Mouse (Mus musculus) stomach, postnatal 0 days (tissue): ENCODE data around the gene Myo3b. TPM values are rescaled to one million over a fixed set of nuclear protein-coding genes. Genes with fewer than 3 reads are reported as not detected.

Experiments
- ATAC-seq: fragments of 200-750 bp; cut with Nextera tagmentation; 2 replicates; pipeline ENCODE4 v1.8.0; 2017; ENCODE audit not compliant: low FRiP score, low TSS enrichment
- DNase-seq: peaks from one replicate; pipeline ENCODE4 v3.0.0-alpha.2; 2016; ENCODE audit warnings: low spot score
- H3K27ac ChIP-seq: fragments of 300-500 bp; sonication (generic); replicated peaks from 2 replicates; pipeline ENCODE4 v1.5.1; 2014; ENCODE audit warnings: mild to moderate bottlenecking, control low read depth
- H3K27me3 ChIP-seq: fragments of 300-500 bp; sonication (generic); 2 replicates; pipeline ENCODE4 v1.6.1; 2014; ENCODE audit warnings: low read length; ENCODE audit not compliant: control insufficient read depth, insufficient read depth
- H3K36me3 ChIP-seq: fragments of 300-500 bp; sonication (generic); 2 replicates; pipeline ENCODE4 v1.6.1; 2014; ENCODE audit warnings: low read length, mixed read lengths; ENCODE audit not compliant: control insufficient read depth, insufficient read depth
- H3K4me1 ChIP-seq: fragments of 300-500 bp; sonication (generic); replicated peaks from 2 replicates; pipeline ENCODE4 v1.6.1; 2014; ENCODE audit warnings: antibody characterized with exemption; ENCODE audit not compliant: control insufficient read depth, insufficient read depth
- H3K4me2 ChIP-seq: fragments of 300-500 bp; sonication (generic); replicated peaks from 2 replicates; pipeline ENCODE4 v1.6.1; 2014; ENCODE audit warnings: low read depth, mild to moderate bottlenecking, control low read depth, moderate library complexity
- H3K4me3 ChIP-seq: fragments of 300-500 bp; sonication (generic); 2 replicates; pipeline ENCODE4 v1.5.1; 2014; ENCODE audit warnings: low read depth, low read length, control low read depth
- H3K9ac ChIP-seq: fragments of 300-500 bp; sonication (generic); 2 replicates; pipeline ENCODE4 v1.6.1; 2014; ENCODE audit warnings: mild to moderate bottlenecking, low read length, control low read depth, mixed read lengths
- H3K9me3 ChIP-seq: fragments of 300-500 bp; sonication (generic); 2 replicates; pipeline ENCODE4 v1.6.1; 2016; ENCODE audit warnings: low read length; ENCODE audit not compliant: control insufficient read depth
- CTCF ChIP-seq: IDR thresholded peaks from 2 replicates; pipeline ENCODE4 v1.5.1; 2016; ENCODE audit warnings: antibody characterized with exemption, low read depth, mild to moderate bottlenecking, moderate library complexity
- EP300 ChIP-seq: optimal IDR thresholded peaks from 2 replicates; pipeline ENCODE3; 2016; ENCODE audit warnings: antibody characterized with exemption
- WGBS: fragments of 180-500 bp; shearing (Covaris S2); extraction: QIAGEN DNeasy Blood & Tissue Kit; methylation state at CpG from one replicate; pipeline ENCODE4 v1.1.7; 2014; 5-methylcytosine and 5-hydroxymethylcytosine counted together
- polyA plus RNA-seq: library from polyadenylated mRNA; unstranded; fragments of >200 nt; fragmentation: Nextera tagmentation; extraction: Ambion mirVana; gene quantifications from 2 replicates; pipeline ENCODE4 v1.2.1, GENCODE M21; 2015

The Myo3b gene
- polyA plus RNA-seq, 1 experiment from 2014 or later, result 0.21 TPM

- no peak for ATAC-seq
- H3K9ac ChIP-seq, result no peak overlapping the region
- no peaks in the 10 kb centered on the region for H3K27me3 ChIP-seq
- no peaks in the 10 kb centered on the region for H3K36me3 ChIP-seq
- TF ChIP-seq EP300, result no peak
- no peak for TF ChIP-seq CTCF
- no peak overlapping the region for H3K27ac ChIP-seq
- DNase-seq, result peak; percentile 17
- 32% methylated on average over 13 of the region's 13 CpGs for WGBS
- H3K4me3 ChIP-seq, result no peak overlapping the region
- H3K9me3 ChIP-seq, result no peaks in the 10 kb centered on the region
- H3K4me1 ChIP-seq, result no peaks in the 10 kb centered on the region
- H3K4me2 ChIP-seq, result no peak overlapping the region
These were observed 373.4 kb downstream of the Myo3b start for GRCm38 (mm10) chr2:70412315-70412714.

DNA sequence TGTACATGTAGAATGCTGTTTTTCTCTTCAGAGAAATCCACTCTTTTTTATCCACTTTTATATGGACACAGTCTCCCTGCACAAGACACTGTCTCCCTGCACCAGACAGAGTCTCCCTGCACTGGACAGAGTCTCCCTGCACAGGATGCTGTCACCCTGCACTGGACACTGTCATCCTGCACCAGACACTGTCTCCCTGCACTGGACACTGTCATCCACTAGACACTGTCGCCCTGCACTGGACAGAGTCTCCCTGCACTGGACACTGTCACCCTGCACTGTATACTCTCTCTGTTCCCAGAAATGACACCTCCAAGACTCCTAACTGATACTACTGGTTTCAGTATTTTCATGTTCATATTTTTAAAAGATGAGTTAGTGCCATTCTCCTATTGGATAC is 375.5 kb downstream of the Myo3b start:
- 76% methylated on average over 1 of the region's 1 CpGs for WGBS
- ATAC-seq (no peak), DNase-seq (no peak)
- H3K27ac ChIP-seq, result no peak overlapping the region
- TF ChIP-seq EP300, result no peak
- no peak for TF ChIP-seq CTCF
- no peaks in the 10 kb centered on the region for H3K4me1 ChIP-seq
- no peaks in the 10 kb centered on the region for H3K27me3 ChIP-seq
- H3K9ac ChIP-seq, result no peak overlapping the region
- H3K4me2 ChIP-seq, result no peak overlapping the region
- no peak overlapping the region for H3K4me3 ChIP-seq
- no peaks in the 10 kb centered on the region for H3K36me3 ChIP-seq
- H3K9me3 ChIP-seq, result no peaks in the 10 kb centered on the region

GRCm38 (mm10) chr2:70415521-70415920 is 376.6 kb downstream of the Myo3b start:
- WGBS, result 86% methylated on average over 1 of the region's 1 CpGs
- no peak for DNase-seq
- Histone ChIP-seq H3K9ac (no peak overlapping the region), H3K27me3 (no peaks in the 10 kb centered on the region), H3K36me3 (no peaks in the 10 kb centered on the region), H3K4me2 (no peak overlapping the region), H3K4me3 (no peak overlapping the region), H3K4me1 (no peaks in the 10 kb centered on the region), H3K9me3 (no peaks in the 10 kb centered on the region), H3K27ac (no peak overlapping the region)
- ATAC-seq, result no peak
- TF ChIP-seq CTCF (no peak), EP300 (no peak)

DNA sequence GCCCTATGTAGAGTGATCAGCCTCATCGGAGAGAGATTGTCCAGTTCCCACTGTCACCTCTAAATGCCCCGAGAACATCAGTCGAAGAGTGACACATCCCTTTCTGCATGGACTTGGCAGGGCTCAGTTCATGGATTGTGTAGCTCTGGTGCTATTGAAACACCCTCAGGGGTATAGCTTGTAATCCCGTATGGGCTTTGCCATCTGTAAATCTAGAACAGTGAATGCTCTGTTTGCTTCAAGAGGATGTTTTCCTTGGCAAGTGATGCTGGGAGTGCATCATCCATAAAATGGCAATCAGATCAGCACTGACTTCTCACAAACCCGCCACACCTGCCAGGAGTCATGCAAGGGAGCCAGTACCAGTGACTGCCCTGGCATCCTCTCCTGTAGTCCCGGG is 380.4 kb downstream of the Myo3b start:
- H3K4me2 ChIP-seq, result no peak overlapping the region
- H3K9me3 ChIP-seq, result no peaks in the 10 kb centered on the region
- H3K36me3 ChIP-seq, result no peaks in the 10 kb centered on the region
- no peaks in the 10 kb centered on the region for H3K4me1 ChIP-seq
- no peak overlapping the region for H3K9ac ChIP-seq
- no peak for ATAC-seq
- 77% methylated on average over 6 of the region's 6 CpGs for WGBS
- no peak overlapping the region for H3K27ac ChIP-seq
- H3K4me3 ChIP-seq, result no peak overlapping the region
- no peak for DNase-seq
- H3K27me3 ChIP-seq, result no peaks in the 10 kb centered on the region
- TF ChIP-seq CTCF (no peak), EP300 (no peak)

- TF ChIP-seq CTCF (peak; percentile 52), EP300 (no peak)
- DNase-seq (peak; percentile 45), ATAC-seq (peak; percentile 85)
- Histone ChIP-seq H3K27me3 (no peaks in the 10 kb centered on the region), H3K4me1 (no peaks in the 10 kb centered on the region), H3K9me3 (no peaks in the 10 kb centered on the region), H3K4me2 (no peak overlapping the region), H3K27ac (no peak overlapping the region), H3K9ac (no peak overlapping the region), H3K4me3 (no peak overlapping the region), H3K36me3 (no peaks in the 10 kb centered on the region)
- WGBS, result 33% methylated on average over 13 of the region's 13 CpGs
These were observed 382.4 kb downstream of the Myo3b start for GRCm38 (mm10) chr2:70421144-70421874.

GRCm38 (mm10) chr2:70425611-70426010 is 386.7 kb downstream of the Myo3b start:
- TF ChIP-seq EP300, result no peak
- TF ChIP-seq CTCF, result no peak
- WGBS, result 33% methylated on average over 11 of the region's 11 CpGs
- DNase-seq (no peak), ATAC-seq (no peak)
- no peaks in the 10 kb centered on the region for H3K27me3 ChIP-seq
- no peak overlapping the region for H3K9ac ChIP-seq
- H3K36me3 ChIP-seq, result no peaks in the 10 kb centered on the region
- H3K4me2 ChIP-seq, result no peak overlapping the region
- H3K4me3 ChIP-seq, result no peak overlapping the region
- no peaks in the 10 kb centered on the region for H3K4me1 ChIP-seq
- H3K27ac ChIP-seq, result no peak overlapping the region
- no peaks in the 10 kb centered on the region for H3K9me3 ChIP-seq
